Mouse (Mus musculus) kidney, embryonic 14.5 days (tissue): ENCODE measurements around the gene Tacc3. TPM values are rescaled to one million over a fixed set of nuclear protein-coding genes. Genes with fewer than 3 reads are reported as not detected.

Source experiments
- ATAC-seq: fragments of 200-750 bp; cut with Nextera tagmentation; 2 replicates; pipeline ENCODE4 v1.8.0; 2017; ENCODE audit warnings: moderate number of reproducible peaks, mild to moderate bottlenecking, moderate TSS enrichment, moderate library complexity; ENCODE audit not compliant: low FRiP score, low TSS enrichment
- H3K27ac ChIP-seq: fragments of 300-500 bp; sonication (generic); 2 replicates; pipeline ENCODE4 v1.5.1; 2014; ENCODE audit warnings: low read depth, mild to moderate bottlenecking, low read length, moderate library complexity, mixed read lengths
- H3K27me3 ChIP-seq: fragments of 300-500 bp; sonication (generic); 2 replicates; pipeline ENCODE4 v1.6.1; 2014; ENCODE audit warnings: mild to moderate bottlenecking, low read length; ENCODE audit not compliant: control insufficient read depth, insufficient read depth
- H3K36me3 ChIP-seq: fragments of 300-500 bp; sonication (generic); 2 replicates; pipeline ENCODE4 v1.6.1; 2014; ENCODE audit warnings: low read length, mixed read lengths; ENCODE audit not compliant: control insufficient read depth, insufficient read depth
- H3K4me1 ChIP-seq: fragments of 300-500 bp; sonication (generic); 2 replicates; pipeline ENCODE4 v1.6.1; 2014; ENCODE audit warnings: low read length, mixed read lengths; ENCODE audit not compliant: control insufficient read depth, insufficient read depth
- H3K4me2 ChIP-seq: fragments of 300-500 bp; sonication (generic); replicated peaks from 2 replicates; pipeline ENCODE4 v1.6.1; 2014; ENCODE audit warnings: low read depth, mild to moderate bottlenecking, low read length
- H3K4me3 ChIP-seq: fragments of 300-500 bp; sonication (generic); 2 replicates; pipeline ENCODE4 v1.5.1; 2014; ENCODE audit warnings: mild to moderate bottlenecking, low read length
- H3K9ac ChIP-seq: fragments of 300-500 bp; sonication (generic); 2 replicates; pipeline ENCODE4 v1.6.1; 2014; ENCODE audit warnings: low read depth, mild to moderate bottlenecking, low read length, moderate library complexity
- H3K9me3 ChIP-seq: fragments of 300-500 bp; sonication (generic); 2 replicates; pipeline ENCODE4 v1.6.1; 2016; ENCODE audit warnings: low read length; ENCODE audit not compliant: control insufficient read depth
- WGBS: fragments of 180-500 bp; shearing (Covaris S2); extraction: QIAGEN DNeasy Blood & Tissue Kit; methylation state at CpG from one replicate; pipeline ENCODE4 v1.1.7; 2014; 5-methylcytosine and 5-hydroxymethylcytosine counted together
- polyA plus RNA-seq: library from polyadenylated mRNA; unstranded; fragments of >200 nt; fragmentation: Nextera tagmentation; extraction: Ambion mirVana; gene quantifications from 2 replicates; pipeline ENCODE4 v1.2.1, GENCODE M21; 2014

Gene Tacc3
- polyA plus RNA-seq, 1 experiment from 2014 or later = 205 TPM

GRCm38 (mm10) chr5:33705612-33706349, 47.9 kb downstream of the Tacc3 start:
- no peak overlapping the region for H3K9ac ChIP-seq
- H3K4me2 ChIP-seq = no peak overlapping the region; the same call in 1 of the 2 replicates

GRCm38 (mm10) chr5:33706350-33706629, 48.4 kb downstream of the Tacc3 start:
- H3K4me3 ChIP-seq = no peak overlapping the region
- no peaks in the 10 kb centered on the region for H3K27me3 ChIP-seq
- H3K27ac ChIP-seq = no peak overlapping the region
- H3K9me3 ChIP-seq = no peaks in the 10 kb centered on the region
- no peak overlapping the region for H3K9ac ChIP-seq
- WGBS = 90% methylated on average over 1 of the region's 1 CpGs
- no peaks in the 10 kb centered on the region for H3K36me3 ChIP-seq
- peaks cover 24% of the 10 kb centered on the region for H3K4me1 ChIP-seq
- ATAC-seq = no peak
- H3K4me2 ChIP-seq = no peak overlapping the region

More at GRCm38 (mm10) chr5:33705612-33706349, 47.9 kb downstream of the Tacc3 start:
- ATAC-seq = peak; percentile 13; the same call in 1 of the 2 replicates
- Histone ChIP-seq H3K4me1 (peaks cover 24% of the 10 kb centered on the region), H3K9me3 (no peaks in the 10 kb centered on the region), H3K4me3 (no peak overlapping the region), H3K36me3 (no peaks in the 10 kb centered on the region), H3K27me3 (no peaks in the 10 kb centered on the region), H3K27ac (no peak overlapping the region)
- 38% methylated on average over 9 of the region's 9 CpGs for WGBS

GRCm38 (mm10) chr5:33707163-33707562, 49.2 kb downstream of the Tacc3 start:
- no peak overlapping the region for H3K4me3 ChIP-seq
- no peak overlapping the region for H3K27ac ChIP-seq
- no peaks in the 10 kb centered on the region for H3K27me3 ChIP-seq

GRCm38 (mm10) chr5:33709037-33709436, 51.1 kb downstream of the Tacc3 start:
- H3K36me3 ChIP-seq = no peaks in the 10 kb centered on the region
- no peak overlapping the region for H3K9ac ChIP-seq
- H3K4me2 ChIP-seq = no peak overlapping the region
- H3K27ac ChIP-seq = no peak overlapping the region
- peaks cover 24% of the 10 kb centered on the region for H3K4me1 ChIP-seq
- WGBS = 58% methylated on average over 2 of the region's 2 CpGs
- H3K4me3 ChIP-seq = no peak overlapping the region
- no peaks in the 10 kb centered on the region for H3K9me3 ChIP-seq
- no peaks in the 10 kb centered on the region for H3K27me3 ChIP-seq
- ATAC-seq = no peak

More at GRCm38 (mm10) chr5:33707163-33707562, 49.2 kb downstream of the Tacc3 start:
- ATAC-seq = no peak
- peaks cover 24% of the 10 kb centered on the region for H3K4me1 ChIP-seq
- H3K36me3 ChIP-seq = no peaks in the 10 kb centered on the region
- H3K9ac ChIP-seq = no peak overlapping the region
- WGBS = 56% methylated on average over 4 of the region's 4 CpGs
- H3K9me3 ChIP-seq = no peaks in the 10 kb centered on the region
- no peak overlapping the region for H3K4me2 ChIP-seq

- 88% methylated on average over 2 of the region's 2 CpGs for WGBS
- Histone ChIP-seq H3K9me3 (no peaks in the 10 kb centered on the region), H3K27ac (no peak overlapping the region), H3K4me2 (no peak overlapping the region), H3K4me3 (no peak overlapping the region), H3K27me3 (no peaks in the 10 kb centered on the region), H3K4me1 (peaks cover 1% of the 10 kb centered on the region; the same call in 1 of the 2 replicates), H3K9ac (no peak overlapping the region), H3K36me3 (no peaks in the 10 kb centered on the region)
- no peak for ATAC-seq
These were observed 54.6 kb downstream of the Tacc3 start for GRCm38 (mm10) chr5:33712550-33712949.

- no peak overlapping the region for H3K4me3 ChIP-seq
- H3K36me3 ChIP-seq = no peaks in the 10 kb centered on the region
- no peaks in the 10 kb centered on the region for H3K4me1 ChIP-seq
- no peaks in the 10 kb centered on the region for H3K9me3 ChIP-seq
- H3K4me2 ChIP-seq = no peak overlapping the region; the same call in 1 of the 2 replicates
- H3K9ac ChIP-seq = no peak overlapping the region
- no peak for ATAC-seq
- no peaks in the 10 kb centered on the region for H3K27me3 ChIP-seq
- no peak overlapping the region for H3K27ac ChIP-seq
- 24% methylated on average over 2 of the region's 2 CpGs for WGBS
These were observed 57.3 kb downstream of the Tacc3 start for GRCm38 (mm10) chr5:33715182-33715581.

- H3K4me3 ChIP-seq = no peak overlapping the region
- 76% methylated on average over 6 of the region's 6 CpGs for WGBS
- no peaks in the 10 kb centered on the region for H3K27me3 ChIP-seq
- H3K9me3 ChIP-seq = no peaks in the 10 kb centered on the region
- H3K4me1 ChIP-seq = peaks cover 6% of the 10 kb centered on the region
- no peak overlapping the region for H3K27ac ChIP-seq
- peak; percentile 58; the same call in 1 of the 2 replicates for ATAC-seq
- no peak overlapping the region for H3K9ac ChIP-seq
- H3K36me3 ChIP-seq = no peaks in the 10 kb centered on the region
- no peak overlapping the region for H3K4me2 ChIP-seq
These were observed 58.5 kb downstream of the Tacc3 start for GRCm38 (mm10) chr5:33716467-33716866.

GRCm38 (mm10) chr5:33718460-33718859, 60.5 kb downstream of the Tacc3 start:
- 84% methylated on average over 5 of the region's 5 CpGs for WGBS
- no peak for ATAC-seq

GRCm38 (mm10) chr5:33720852-33721490, 63.0 kb downstream of the Tacc3 start:
- Histone ChIP-seq H3K27me3 (peaks cover 21% of the 10 kb centered on the region), H3K9ac (no peak overlapping the region), H3K36me3 (no peaks in the 10 kb centered on the region), H3K27ac (no peak overlapping the region), H3K4me1 (peaks cover 20% of the 10 kb centered on the region), H3K4me3 (peak overlapping the region; percentile 74), H3K9me3 (no peaks in the 10 kb centered on the region), H3K4me2 (peak overlapping the region; percentile 87)
- 13% methylated on average over 8 of the region's 8 CpGs for WGBS
- no peak for ATAC-seq

More at GRCm38 (mm10) chr5:33718460-33718859, 60.5 kb downstream of the Tacc3 start:
- H3K9me3 ChIP-seq = no peaks in the 10 kb centered on the region
- no peak overlapping the region for H3K9ac ChIP-seq
- peaks cover 14% of the 10 kb centered on the region for H3K4me1 ChIP-seq
- no peak overlapping the region for H3K4me2 ChIP-seq
- H3K4me3 ChIP-seq = no peak overlapping the region
- no peak overlapping the region for H3K27ac ChIP-seq
- H3K27me3 ChIP-seq = peaks cover 14% of the 10 kb centered on the region
- H3K36me3 ChIP-seq = no peaks in the 10 kb centered on the region
